Mouse (Mus musculus) lung, adult 2 months (tissue): ENCODE results near the gene Usp37.

Source experiments
- CTCF ChIP-seq: fragments of 200-500 bp; IDR thresholded peaks from 2 replicates; pipeline ENCODE4 v1.5.1; 2011; ENCODE audit warnings: mild to moderate bottlenecking, low read length, control low read depth; ENCODE audit not compliant: insufficient read depth
- POLR2A ChIP-seq: fragments of 200-500 bp; IDR thresholded peaks from 2 replicates; pipeline ENCODE4 v1.6.1; 2011; ENCODE audit warnings: low read depth, mild to moderate bottlenecking, control low read depth, low read length, borderline replicate concordance; ENCODE audit errors: extremely low read depth

- TF ChIP-seq CTCF: peak; percentile 76
- 0 out of 2 replicates have a peak, but pooled peaks have one; percentile 2 for TF ChIP-seq POLR2A
Measured at GRCm38 (mm10) chr1:74390287-74390906, 153.7 kb downstream of the Usp37 start.
